Mouse (Mus musculus) lung, embryonic 14.5 days (tissue): ENCODE measurements at regions not wholly inside any gene's neighbourhood (a gene's known extent, or its start where the extent isn't known, plus 50 kb on each side); places are given as distances from the start of the nearest gene placed in this dataset. TPM values are rescaled to one million over a fixed set of nuclear protein-coding genes. Genes with fewer than 3 reads are reported as not detected.

Experiments used
- ATAC-seq: fragments of 200-750 bp; cut with Nextera tagmentation; 2 replicates; pipeline ENCODE4 v1.8.0; 2017; ENCODE audit warnings: mild to moderate bottlenecking, moderate TSS enrichment, moderate library complexity; ENCODE audit not compliant: insufficient read depth
- DNase-seq: peaks from one replicate; pipeline ENCODE4 v3.0.0-alpha.2; 2015
- H3K27ac ChIP-seq: fragments of 300-500 bp; sonication (generic); 2 replicates; pipeline ENCODE4 v1.5.1; 2014; ENCODE audit warnings: low read depth, mild to moderate bottlenecking, moderate library complexity
- H3K27me3 ChIP-seq: fragments of 300-500 bp; sonication (generic); 2 replicates; pipeline ENCODE4 v1.6.1; 2014; ENCODE audit warnings: low read length, control low read depth; ENCODE audit not compliant: insufficient read depth
- H3K36me3 ChIP-seq: fragments of 300-500 bp; sonication (generic); 2 replicates; pipeline ENCODE4 v1.6.1; 2014; ENCODE audit warnings: control low read depth; ENCODE audit not compliant: insufficient read depth
- H3K4me1 ChIP-seq: fragments of 300-500 bp; sonication (generic); 2 replicates; pipeline ENCODE4 v1.6.1; 2014; ENCODE audit warnings: antibody characterized with exemption, control low read depth; ENCODE audit not compliant: insufficient read depth
- H3K4me2 ChIP-seq: fragments of 300-500 bp; sonication (generic); 2 replicates; pipeline ENCODE4 v1.6.1; 2014; ENCODE audit warnings: mild to moderate bottlenecking
- H3K4me3 ChIP-seq: fragments of 300-500 bp; sonication (generic); 2 replicates; pipeline ENCODE4 v1.5.1; 2014; ENCODE audit warnings: low read depth, low read length
- H3K9ac ChIP-seq: fragments of 300-500 bp; sonication (generic); 2 replicates; pipeline ENCODE4 v1.6.1; 2014
- H3K9me3 ChIP-seq: fragments of 300-500 bp; sonication (generic); 2 replicates; pipeline ENCODE4 v1.6.1; 2016; ENCODE audit warnings: low read depth, low read length, control low read depth
- CTCF ChIP-seq: IDR thresholded peaks from 2 replicates; pipeline ENCODE4 v1.5.1; 2016; ENCODE audit warnings: antibody characterized with exemption, low read depth
- whole genome bisulfite sequencing: fragments of 180-500 bp; shearing (Covaris S2); extraction: QIAGEN DNeasy Blood & Tissue Kit; methylation state at CpG from one replicate; pipeline ENCODE4 v1.1.7; 2014; 5-methylcytosine and 5-hydroxymethylcytosine counted together
- microRNA-seq: library from miRNA; unstranded; fragments of <30 nt; microRNA quantifications from one replicate; pipeline ENCODE4, GENCODE M21; 2016; ENCODE audit warnings: borderline number of aligned reads

- WGBS, result 83% methylated on average over 6 of the region's 6 CpGs
Measured at GRCm38 (mm10) chr8:34239346-34239900, 127.9 kb upstream of the Gm10131 start.

GRCm38 (mm10) chr8:34233705-34234104, 122.2 kb upstream of the Gm10131 start:
- no peaks in the 10 kb centered on the region; the same call in 1 of the 2 replicates for H3K9me3 ChIP-seq
- H3K36me3 ChIP-seq, result no peaks in the 10 kb centered on the region
- no peak for ATAC-seq
- H3K4me2 ChIP-seq, result no peak overlapping the region
- no peak overlapping the region for H3K27ac ChIP-seq
- TF ChIP-seq CTCF, result no peak
- H3K4me3 ChIP-seq, result no peak overlapping the region
- no peak overlapping the region for H3K9ac ChIP-seq
- no peaks in the 10 kb centered on the region for H3K4me1 ChIP-seq
- no peak for DNase-seq
- no peaks in the 10 kb centered on the region for H3K27me3 ChIP-seq
- 51% methylated on average over 4 of the region's 4 CpGs for WGBS

More at GRCm38 (mm10) chr8:34239346-34239900, 127.9 kb upstream of the Gm10131 start:
- Histone ChIP-seq H3K27me3 (no peaks in the 10 kb centered on the region), H3K4me2 (no peak overlapping the region), H3K9ac (no peak overlapping the region), H3K9me3 (no peaks in the 10 kb centered on the region; the same call in 1 of the 2 replicates), H3K4me1 (no peaks in the 10 kb centered on the region), H3K36me3 (no peaks in the 10 kb centered on the region), H3K4me3 (no peak overlapping the region), H3K27ac (no peak overlapping the region)
- ATAC-seq, result no peak
- DNase-seq, result no peak
- TF ChIP-seq CTCF, result no peak

- no peaks in the 10 kb centered on the region for H3K4me1 ChIP-seq
- H3K9me3 ChIP-seq, result no peaks in the 10 kb centered on the region
- H3K27me3 ChIP-seq, result no peaks in the 10 kb centered on the region
- no peak overlapping the region for H3K9ac ChIP-seq
- H3K4me2 ChIP-seq, result no peak overlapping the region
- no peak for TF ChIP-seq CTCF
- no peak overlapping the region for H3K4me3 ChIP-seq
- DNase-seq, result peak; percentile 41
- 54% methylated on average over 3 of the region's 3 CpGs for WGBS
- H3K36me3 ChIP-seq, result no peaks in the 10 kb centered on the region
- H3K27ac ChIP-seq, result no peak overlapping the region
- no peak for ATAC-seq
Measured at GRCm38 (mm10) chr8:34229477-34229876, 117.9 kb upstream of the Gm10131 start.

GRCm38 (mm10) chr8:34225011-34225890, 113.7 kb upstream of the Gm10131 start:
- H3K4me2 ChIP-seq, result no peak overlapping the region

GRCm38 (mm10) chr8:34222187-34222586, 110.7 kb upstream of the Gm10131 start:
- DNase-seq (no peak), ATAC-seq (no peak)
- no peak overlapping the region for H3K27ac ChIP-seq
- H3K9ac ChIP-seq, result no peak overlapping the region
- TF ChIP-seq CTCF, result no peak
- H3K4me1 ChIP-seq, result no peaks in the 10 kb centered on the region
- 76% methylated on average over 6 of the region's 6 CpGs for WGBS
- no peaks in the 10 kb centered on the region for H3K9me3 ChIP-seq
- no peaks in the 10 kb centered on the region for H3K36me3 ChIP-seq
- H3K27me3 ChIP-seq, result no peaks in the 10 kb centered on the region
- H3K4me2 ChIP-seq, result no peak overlapping the region
- H3K4me3 ChIP-seq, result no peak overlapping the region

More at GRCm38 (mm10) chr8:34225011-34225890, 113.7 kb upstream of the Gm10131 start:
- Histone ChIP-seq H3K27ac (no peak overlapping the region), H3K9me3 (no peaks in the 10 kb centered on the region), H3K4me3 (no peak overlapping the region), H3K27me3 (no peaks in the 10 kb centered on the region), H3K36me3 (no peaks in the 10 kb centered on the region), H3K4me1 (no peaks in the 10 kb centered on the region), H3K9ac (no peak overlapping the region)
- DNase-seq (peak; percentile 7), ATAC-seq (no peak)
- WGBS, result 43% methylated on average over 17 of the region's 17 CpGs
- TF ChIP-seq CTCF, result no peak

Small RNA genes in the stretch of these regions (microRNA-seq; reads per million reads assigned to microRNA genes)
- gene Gm23177, result not detected
